Mouse (Mus musculus): ENCODE data around the gene Apoo. TPM values are rescaled to one million over a fixed set of nuclear protein-coding genes. Genes with fewer than 3 reads are reported as not detected.

Apoo gene
- polyA plus RNA-seq (2017; shearing (Covaris generic)): 13.6 TPM

GRCm38 (mm10) chrX:94366670-94367241 is at the start of gene Apoo, which contains the start of gene Fam90a1b:
TSS of gene Apoo (plus strand) at chrX:94367117.
TSS of gene Fam90a1b (minus strand) at chrX:94366777.

Other genes starting within 250 kb of the Apoo start
- 44.9 TPM for gene Zfx, start 243.4 kb upstream of the Apoo start, polyA plus RNA-seq (2017; shearing (Covaris generic))
- gene Eif2s3x, start 154.3 kb upstream of the Apoo start, polyA plus RNA-seq (2017; shearing (Covaris generic)): 44.3 TPM
- 15.0 TPM for gene Klhl15, start 132.5 kb upstream of the Apoo start, polyA plus RNA-seq (2017; shearing (Covaris generic))
- gene Fam90a1b, start 340 bp upstream of the Apoo start, polyA plus RNA-seq (2017; shearing (Covaris generic)): not detected
- 6.1 TPM for gene Maged1, start 175.0 kb downstream of the Apoo start, polyA plus RNA-seq (2017; shearing (Covaris generic))